Mouse (Mus musculus) NIH3T3 (cell line): ENCODE data around the gene Sgpp1.

Experiments used
- DNase-seq: peaks from one replicate; pipeline ENCODE4 v3.0.0-alpha.2; 2012; ENCODE audit warnings: low read depth

Sgpp1 gene

GRCm38 (mm10) chr12:75735246-75736200 is at the start of gene Sgpp1:
Gene Sgpp1, minus strand, starts transcription at chr12:75735729.
- peak; percentile 90 for DNase-seq

GRCm38 (mm10) chr12:75784271-75784751 is 48.8 kb upstream of the Sgpp1 start:
- DNase-seq, result no peak

GRCm38 (mm10) chr12:75781995-75782394 is 46.5 kb upstream of the Sgpp1 start:
- no peak for DNase-seq

- no peak for DNase-seq
Observed at GRCm38 (mm10) chr12:75781445-75781844, 45.9 kb upstream of the Sgpp1 start.

- peak; percentile 81 for DNase-seq
Observed at GRCm38 (mm10) chr12:75772424-75773034, 37.0 kb upstream of the Sgpp1 start.

GRCm38 (mm10) chr12:75771410-75771809 is 35.9 kb upstream of the Sgpp1 start:
- no peak for DNase-seq

GRCm38 (mm10) chr12:75766885-75767317 is 31.4 kb upstream of the Sgpp1 start:
- DNase-seq, result peak; percentile 10

GRCm38 (mm10) chr12:75766395-75766794 is 30.9 kb upstream of the Sgpp1 start:
- DNase-seq, result peak; percentile 42

GRCm38 (mm10) chr12:75765751-75766150 is 30.2 kb upstream of the Sgpp1 start:
- DNase-seq, result no peak

- DNase-seq, result no peak
Observed at GRCm38 (mm10) chr12:75756387-75756786, 20.9 kb upstream of the Sgpp1 start.

- no peak for DNase-seq
Observed at GRCm38 (mm10) chr12:75753730-75754129, 18.2 kb upstream of the Sgpp1 start.

- DNase-seq, result no peak
Observed at GRCm38 (mm10) chr12:75752077-75752476, 16.5 kb upstream of the Sgpp1 start.

- DNase-seq, result no peak
Observed at GRCm38 (mm10) chr12:75748574-75748973, 13.0 kb upstream of the Sgpp1 start.

- DNase-seq, result no peak
Observed at GRCm38 (mm10) chr12:75745697-75746290, 10.3 kb upstream of the Sgpp1 start.

GRCm38 (mm10) chr12:75742101-75742500 is 6.6 kb upstream of the Sgpp1 start:
- DNase-seq, result no peak

GRCm38 (mm10) chr12:75741273-75741672 is 5.7 kb upstream of the Sgpp1 start:
- DNase-seq, result no peak

GRCm38 (mm10) chr12:75740451-75740850 is 4.9 kb upstream of the Sgpp1 start:
- no peak for DNase-seq

GRCm38 (mm10) chr12:75739611-75740010 is 4.1 kb upstream of the Sgpp1 start:
- peak; percentile 74 for DNase-seq

- no peak for DNase-seq
Observed at GRCm38 (mm10) chr12:75736296-75736695, 767 bp upstream of the Sgpp1 start.

GRCm38 (mm10) chr12:75734891-75735245 is 661 bp downstream of the Sgpp1 start:
- no peak for DNase-seq

- peak; percentile 57 for DNase-seq
Observed at GRCm38 (mm10) chr12:75734167-75734566, 1.4 kb downstream of the Sgpp1 start.

GRCm38 (mm10) chr12:75733331-75734070 is 2.0 kb downstream of the Sgpp1 start:
- DNase-seq, result peak; percentile 75
